Mouse (Mus musculus): ENCODE measurements at regions not wholly inside any gene's neighbourhood (a gene's known extent, or its start where the extent isn't known, plus 50 kb on each side); places are given as distances from the start of the nearest gene placed in this dataset.

DNA sequence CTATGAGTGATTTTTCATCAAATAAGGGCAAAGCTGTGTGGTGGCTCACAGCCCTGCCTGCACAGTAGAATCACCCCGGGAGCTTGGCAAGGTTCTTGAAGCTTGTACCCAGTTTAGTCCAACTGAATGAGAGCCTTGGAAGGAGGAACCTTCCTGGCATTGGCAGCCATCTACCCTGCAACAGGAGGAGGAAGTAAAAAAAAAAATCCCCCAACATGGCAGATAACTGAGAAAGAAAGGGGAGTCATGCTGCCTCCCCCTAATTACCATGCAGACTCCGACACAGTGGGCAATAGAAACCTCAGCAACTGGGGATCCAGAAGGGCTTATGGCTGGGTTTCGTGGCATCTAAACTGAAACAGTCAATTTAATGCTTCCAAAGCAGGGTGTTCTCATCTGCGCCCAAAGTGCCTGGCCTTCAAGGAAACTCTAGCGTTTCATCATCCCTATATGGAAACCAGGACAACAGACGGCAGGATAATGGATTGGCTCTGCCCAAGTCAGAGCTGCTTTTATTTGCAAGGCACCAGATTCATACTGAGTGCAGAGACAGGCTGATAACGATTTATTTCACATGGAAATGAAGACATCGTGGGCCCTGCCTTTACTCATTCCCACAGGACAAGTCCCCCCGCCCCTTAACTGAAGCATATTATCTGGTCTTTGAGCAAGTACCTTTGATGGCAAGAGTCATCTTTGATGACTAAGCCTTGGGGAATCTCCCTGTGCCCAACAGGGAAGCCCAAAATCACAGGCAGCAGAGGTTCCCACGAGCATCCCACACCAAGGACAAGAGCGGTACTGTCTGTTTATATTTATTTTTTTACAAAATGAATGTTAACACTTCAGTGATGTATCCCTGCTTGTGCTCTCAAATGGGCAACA lies 52.9 kb upstream of the Atl2 start:
- TF ChIP-seq CTCF (conservative IDR thresholded peaks at IDR 0.05; ENCODE audit: low read length) (no peak), POU5F1 (IDR thresholded peaks at IDR 0.05; ENCODE audit: borderline replicate concordance, low read length) (no peak), NANOG (IDR thresholded peaks at IDR 0.05; ENCODE audit: borderline replicate concordance, low read length) (no peak)
